Mouse (Mus musculus) liver, embryonic 11.5 days (tissue): ENCODE measurements around the gene Cyp4x1. TPM values are rescaled to one million over a fixed set of nuclear protein-coding genes. Genes with fewer than 3 reads are reported as not detected.
A peak's percentile ranks its signal among the peaks of the same experiment; 100 is the strongest.

Experiments
- ATAC-seq: fragments of 200-750 bp; cut with Nextera tagmentation; replicated peaks from 2 replicates; pipeline ENCODE4 v1.8.0; 2017; ENCODE audit warnings: moderate number of reproducible peaks, mild to moderate bottlenecking, moderate TSS enrichment, moderate library complexity; ENCODE audit not compliant: low FRiP score
- DNase-seq: peaks from one replicate; pipeline ENCODE4 v3.0.0-alpha.2; 2017; ENCODE audit warnings: low spot score
- H3K27ac ChIP-seq: fragments of 300-500 bp; sonication (generic); 2 replicates; pipeline ENCODE4 v1.5.1; 2014; ENCODE audit warnings: mild to moderate bottlenecking, low read depth, low read length, control low read depth
- H3K27me3 ChIP-seq: fragments of 300-500 bp; sonication (generic); replicated peaks from 2 replicates; pipeline ENCODE4 v1.6.1; 2014; ENCODE audit warnings: low read length, mixed read lengths; ENCODE audit not compliant: control insufficient read depth, insufficient read depth
- H3K36me3 ChIP-seq: fragments of 300-500 bp; sonication (generic); 2 replicates; pipeline ENCODE4 v1.6.1; 2014; ENCODE audit warnings: mild to moderate bottlenecking, low read length, moderate library complexity, mixed read lengths; ENCODE audit not compliant: control insufficient read depth, insufficient read depth
- H3K4me1 ChIP-seq: fragments of 300-500 bp; sonication (generic); replicated peaks from 2 replicates; pipeline ENCODE4 v1.6.1; 2014; ENCODE audit warnings: low read length, mixed read lengths; ENCODE audit not compliant: control insufficient read depth, insufficient read depth
- H3K4me2 ChIP-seq: fragments of 300-500 bp; sonication (generic); 2 replicates; pipeline ENCODE4 v1.6.1; 2014; ENCODE audit warnings: mild to moderate bottlenecking, control low read depth, moderate library complexity
- H3K4me3 ChIP-seq: fragments of 300-500 bp; sonication (generic); 2 replicates; pipeline ENCODE4 v1.5.1; 2014; ENCODE audit warnings: low read depth, low read length, control low read depth
- H3K9ac ChIP-seq: fragments of 300-500 bp; sonication (generic); 2 replicates; pipeline ENCODE4 v1.6.1; 2014; ENCODE audit warnings: low read depth, low read length, control low read depth
- H3K9me3 ChIP-seq: fragments of 300-500 bp; sonication (generic); 2 replicates; pipeline ENCODE4 v1.6.1; 2016; ENCODE audit warnings: low read length, inconsistent platforms, mixed read lengths; ENCODE audit not compliant: control insufficient read depth
- WGBS: fragments of 180-500 bp; shearing (Covaris S2); extraction: QIAGEN DNeasy Blood & Tissue Kit; methylation state at CpG from one replicate; pipeline ENCODE4 v1.1.7; 2014; 5-methylcytosine and 5-hydroxymethylcytosine counted together
- polyA plus RNA-seq: library from polyadenylated mRNA; unstranded; fragments of >200 nt; fragmentation: Nextera tagmentation; extraction: Ambion mirVana; gene quantifications from 2 replicates; pipeline ENCODE4 v1.2.1, GENCODE M21; 2014

The Cyp4x1 gene
- polyA plus RNA-seq, 1 experiment from 2014 or later, result 0.30 TPM

GRCm38 (mm10) chr4:115062875-115063517, 71.1 kb downstream of the Cyp4x1 start:
- H3K9me3 ChIP-seq, result no peaks in the 10 kb centered on the region
- peaks cover 16% of the 10 kb centered on the region for H3K36me3 ChIP-seq
- H3K4me1 ChIP-seq, result peaks cover 11% of the 10 kb centered on the region; the same call in 1 of the 2 replicates
- ATAC-seq (peak; percentile 68), DNase-seq (peak; percentile 77)
- peak overlapping the region; percentile 77 for H3K4me3 ChIP-seq
- under 1% methylated on average over 45 of the region's 58 CpGs for WGBS
- H3K4me2 ChIP-seq, result peak overlapping the region; percentile 88
- peak overlapping the region; percentile 81 for H3K9ac ChIP-seq
- peaks cover 26% of the 10 kb centered on the region for H3K27me3 ChIP-seq
- peak overlapping the region; percentile 73 for H3K27ac ChIP-seq

GRCm38 (mm10) chr4:115062540-115062874, 71.6 kb downstream of the Cyp4x1 start:
- Histone ChIP-seq H3K36me3 (peaks cover 15% of the 10 kb centered on the region), H3K4me2 (peak overlapping the region; percentile 88), H3K4me1 (peaks cover 11% of the 10 kb centered on the region; the same call in 1 of the 2 replicates), H3K27ac (peak overlapping the region; percentile 73), H3K27me3 (peaks cover 30% of the 10 kb centered on the region), H3K9ac (peak overlapping the region; percentile 81), H3K9me3 (no peaks in the 10 kb centered on the region), H3K4me3 (peak overlapping the region; percentile 77)
- 1% methylated on average over 9 of the region's 9 CpGs for WGBS
- DNase-seq (peak; percentile 57), ATAC-seq (peak; percentile 53)

- Histone ChIP-seq H3K9me3 (no peaks in the 10 kb centered on the region), H3K27ac (peak overlapping the region; percentile 98), H3K4me1 (peaks cover 10% of the 10 kb centered on the region; the same call in 1 of the 2 replicates), H3K9ac (peak overlapping the region; percentile 98), H3K36me3 (peaks cover 10% of the 10 kb centered on the region), H3K4me2 (peak overlapping the region; percentile 88), H3K4me3 (peak overlapping the region; percentile 77), H3K27me3 (peaks cover 36% of the 10 kb centered on the region)
- ATAC-seq, result no peak
- WGBS, result 21% methylated on average over 3 of the region's 3 CpGs
- DNase-seq, result no peak
These were observed 73.3 kb downstream of the Cyp4x1 start for GRCm38 (mm10) chr4:115060753-115061152.

GRCm38 (mm10) chr4:115059871-115060270, 74.2 kb downstream of the Cyp4x1 start:
- Histone ChIP-seq H3K27ac (peak overlapping the region; percentile 98), H3K36me3 (peaks cover 4% of the 10 kb centered on the region; the same call in 1 of the 2 replicates), H3K9ac (peak overlapping the region; percentile 98), H3K4me1 (peaks cover 17% of the 10 kb centered on the region), H3K4me3 (peak overlapping the region; percentile 77), H3K9me3 (no peaks in the 10 kb centered on the region), H3K27me3 (peaks cover 39% of the 10 kb centered on the region), H3K4me2 (peak overlapping the region; percentile 88)
- ATAC-seq, result no peak
- 3% methylated on average over 12 of the region's 12 CpGs for WGBS
- DNase-seq, result no peak

GRCm38 (mm10) chr4:115058871-115059590, 75.0 kb downstream of the Cyp4x1 start:
- H3K27me3 ChIP-seq, result peaks cover 44% of the 10 kb centered on the region
- H3K4me1 ChIP-seq, result peaks cover 15% of the 10 kb centered on the region
- WGBS, result 1% methylated on average over 23 of the region's 23 CpGs
- peak overlapping the region; percentile 88 for H3K4me2 ChIP-seq
- H3K9me3 ChIP-seq, result no peaks in the 10 kb centered on the region
- no peaks in the 10 kb centered on the region for H3K36me3 ChIP-seq
- H3K27ac ChIP-seq, result peak overlapping the region; percentile 98
- ATAC-seq (peak; percentile 15; the same call in 1 of the 2 replicates), DNase-seq (peak; percentile 62)
- peak overlapping the region; percentile 98 for H3K9ac ChIP-seq
- peak overlapping the region; percentile 77 for H3K4me3 ChIP-seq

GRCm38 (mm10) chr4:115058317-115058761, 75.7 kb downstream of the Cyp4x1 start:
- Histone ChIP-seq H3K27ac (peak overlapping the region; percentile 98), H3K27me3 (peaks cover 41% of the 10 kb centered on the region), H3K9ac (peak overlapping the region; percentile 98), H3K4me2 (peak overlapping the region; percentile 88), H3K4me3 (peak overlapping the region; percentile 77), H3K4me1 (peaks cover 12% of the 10 kb centered on the region), H3K9me3 (no peaks in the 10 kb centered on the region), H3K36me3 (no peaks in the 10 kb centered on the region)
- ATAC-seq (no peak), DNase-seq (peak; percentile 64)
- WGBS, result under 1% methylated on average over 20 of the region's 20 CpGs

GRCm38 (mm10) chr4:115057674-115058316, 76.3 kb downstream of the Cyp4x1 start:
- H3K9me3 ChIP-seq, result no peaks in the 10 kb centered on the region
- no peaks in the 10 kb centered on the region for H3K36me3 ChIP-seq
- H3K27me3 ChIP-seq, result peaks cover 39% of the 10 kb centered on the region
- H3K9ac ChIP-seq, result peak overlapping the region; percentile 98
- H3K4me3 ChIP-seq, result peak overlapping the region; percentile 77
- WGBS, result 1% methylated on average over 33 of the region's 33 CpGs
- H3K4me1 ChIP-seq, result peaks cover 16% of the 10 kb centered on the region
- H3K4me2 ChIP-seq, result peak overlapping the region; percentile 88
- H3K27ac ChIP-seq, result peak overlapping the region; percentile 98
- peak; percentile 7 for ATAC-seq
- DNase-seq, result peak; percentile 68

GRCm38 (mm10) chr4:115056921-115057673, 77.0 kb downstream of the Cyp4x1 start:
- Histone ChIP-seq H3K9ac (peak overlapping the region; percentile 98), H3K27me3 (peaks cover 35% of the 10 kb centered on the region), H3K9me3 (no peaks in the 10 kb centered on the region), H3K4me3 (peak overlapping the region; percentile 77), H3K36me3 (no peaks in the 10 kb centered on the region), H3K4me1 (peaks cover 23% of the 10 kb centered on the region), H3K27ac (peak overlapping the region; percentile 98), H3K4me2 (peak overlapping the region; percentile 88)
- WGBS, result under 1% methylated on average over 48 of the region's 48 CpGs
- ATAC-seq (peak; percentile 48), DNase-seq (peak; percentile 78)
